Mouse (Mus musculus): ENCODE results near the gene Hnrnpc. TPM values are rescaled to one million over a fixed set of nuclear protein-coding genes. Genes with fewer than 3 reads are reported as not detected.

The Hnrnpc gene
- polyA plus RNA-seq (2011; ENCODE audit: insufficient read depth, insufficient read length, low read depth, missing spikeins), result 949 and 975 TPM in 2 replicates

DNA sequence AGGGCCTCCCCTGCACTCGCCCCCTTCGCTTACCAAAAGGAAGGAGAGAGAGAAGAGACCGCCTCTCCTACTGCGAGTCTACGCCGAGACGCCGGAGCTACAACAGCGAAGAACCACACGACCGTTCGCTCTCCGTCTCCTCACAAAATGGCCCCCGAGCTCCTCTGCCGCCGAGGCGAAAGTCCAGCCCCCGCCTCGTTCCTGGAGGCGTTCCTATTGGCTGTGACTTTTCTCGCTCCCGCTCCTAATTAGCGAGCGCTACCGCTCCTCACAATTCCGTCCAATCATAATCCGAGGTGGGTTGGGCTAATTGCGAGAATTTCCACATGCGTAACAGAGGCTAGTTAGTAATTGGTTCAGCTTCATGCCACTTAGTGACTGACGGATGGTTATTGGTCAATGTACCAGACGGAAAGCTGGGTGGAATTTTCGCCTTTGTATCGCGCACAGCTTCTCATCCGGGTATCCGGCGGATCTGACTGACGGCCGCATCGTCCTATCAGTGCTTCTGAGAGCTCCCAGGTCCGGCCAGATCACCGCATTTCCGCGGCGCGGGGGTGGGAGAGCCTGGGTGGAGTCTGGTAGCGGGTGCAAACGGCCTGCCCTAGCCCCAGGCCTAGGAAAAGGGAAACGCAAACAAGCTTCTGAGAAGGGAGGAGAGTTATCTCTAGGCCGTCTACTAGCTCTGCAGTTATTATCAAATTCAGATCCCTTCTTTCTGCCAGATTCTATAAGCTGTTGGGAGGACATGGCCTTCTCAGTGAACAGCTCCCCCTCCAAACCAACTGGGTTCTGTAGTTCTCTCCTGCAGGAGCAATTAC, at the start of gene Hnrnpc:
Gene Hnrnpc (minus strand): TSS at position 173 of the 821 bp plus-strand sequence.
- Histone ChIP-seq H3K4me1 (ENCODE audit: control insufficient read depth, insufficient read depth, low read length) (no peaks in the 10 kb centered on the region), H3K27me3 (ENCODE audit: control insufficient read depth, insufficient read depth, low read length, poor library complexity, severe bottlenecking) (no peaks in the 10 kb centered on the region), H3K4me3 (ENCODE audit: low read depth, low read length) (peak within 1 kb of the TSS; percentile 96), H3K9me3 (replicated peaks; ENCODE audit: control insufficient read depth, insufficient read depth, low read length, poor library complexity, severe bottlenecking) (no peaks in the 10 kb centered on the region), H3K36me3 (ENCODE audit: control insufficient read depth, insufficient read depth, low read length, poor library complexity, severe bottlenecking) (peaks cover 23% of the 10 kb centered on the region), H3K27ac (ENCODE audit: insufficient read depth, low read length) (peak within 1 kb of the TSS; percentile 75), H3K9ac (ENCODE audit: low read depth, poor library complexity, severe bottlenecking) (peak within 1 kb of the TSS; percentile 98)
- TF ChIP-seq POLR2A (IDR thresholded peaks at IDR 0.05; ENCODE audit: insufficient read depth, low read length) (peak; percentile 90), CTCF (IDR thresholded peaks at IDR 0.05; ENCODE audit: low read depth, low read length) (no peak)

DNA sequence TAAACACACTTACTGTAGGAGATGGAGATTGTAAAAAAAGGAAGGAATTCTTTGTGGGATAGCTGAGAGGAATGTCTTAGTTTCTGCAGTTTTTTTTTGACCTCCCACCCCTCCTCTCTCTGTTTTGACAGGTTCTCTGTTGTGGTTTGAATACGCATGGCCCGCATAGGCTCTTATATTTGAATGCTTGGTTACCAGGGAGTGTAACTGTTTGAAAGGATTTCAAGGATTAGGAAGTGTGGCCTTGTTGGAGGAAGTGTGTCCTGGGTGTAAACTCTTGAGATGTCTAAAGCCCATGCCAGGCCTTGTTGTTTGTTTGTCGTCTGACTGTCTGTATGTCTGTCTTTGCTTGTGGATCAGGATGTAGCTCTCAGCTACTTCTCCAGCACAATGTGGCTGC, 48.8 kb upstream of the Hnrnpc start:
- H3K9me3 ChIP-seq (replicated peaks; ENCODE audit: control insufficient read depth, insufficient read depth, low read length, poor library complexity, severe bottlenecking), result no peaks in the 10 kb centered on the region
- no peak for TF ChIP-seq POLR2A (IDR thresholded peaks at IDR 0.05; ENCODE audit: insufficient read depth, low read length)
- TF ChIP-seq EP300 (IDR thresholded peaks at IDR 0.05; ENCODE audit: insufficient read depth, low read depth, low read length), result no peak
- no peaks in the 10 kb centered on the region for H3K27me3 ChIP-seq (ENCODE audit: control insufficient read depth, insufficient read depth, low read length, poor library complexity, severe bottlenecking)
- no peak overlapping the region for H3K9ac ChIP-seq (ENCODE audit: low read depth, poor library complexity, severe bottlenecking)
- no peak overlapping the region for H3K4me3 ChIP-seq (ENCODE audit: low read depth, low read length)
- no peaks in the 10 kb centered on the region for H3K36me3 ChIP-seq (ENCODE audit: control insufficient read depth, insufficient read depth, low read length, poor library complexity, severe bottlenecking)
- no peak overlapping the region for H3K27ac ChIP-seq (ENCODE audit: insufficient read depth, low read length)
- H3K4me1 ChIP-seq (ENCODE audit: control insufficient read depth, insufficient read depth, low read length), result no peaks in the 10 kb centered on the region

DNA sequence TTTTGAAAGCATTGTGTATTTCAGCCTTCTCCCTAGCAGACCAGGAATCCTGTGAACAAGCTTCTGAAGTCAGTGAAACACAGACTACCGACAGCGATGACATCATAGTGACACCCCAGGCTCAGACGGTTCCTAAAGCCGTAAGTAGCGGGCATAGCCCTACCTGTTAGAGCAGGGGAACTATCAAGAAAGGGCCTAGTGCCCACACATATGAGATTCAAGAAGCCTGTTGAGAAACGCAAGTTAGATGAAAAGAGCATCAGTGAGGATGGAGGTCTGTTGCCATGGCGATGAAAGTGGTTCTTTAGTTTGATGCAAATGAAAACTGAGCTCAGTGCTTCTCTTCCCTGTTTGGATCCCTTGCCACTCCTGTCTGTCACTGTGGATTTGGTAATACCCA, 48.4 kb upstream of the Hnrnpc start:
- Histone ChIP-seq H3K4me1 (ENCODE audit: control insufficient read depth, insufficient read depth, low read length) (no peaks in the 10 kb centered on the region), H3K27ac (ENCODE audit: insufficient read depth, low read length) (no peak overlapping the region), H3K36me3 (ENCODE audit: control insufficient read depth, insufficient read depth, low read length, poor library complexity, severe bottlenecking) (no peaks in the 10 kb centered on the region), H3K9me3 (replicated peaks; ENCODE audit: control insufficient read depth, insufficient read depth, low read length, poor library complexity, severe bottlenecking) (no peaks in the 10 kb centered on the region), H3K27me3 (ENCODE audit: control insufficient read depth, insufficient read depth, low read length, poor library complexity, severe bottlenecking) (no peaks in the 10 kb centered on the region), H3K9ac (ENCODE audit: low read depth, poor library complexity, severe bottlenecking) (no peak overlapping the region), H3K4me3 (ENCODE audit: low read depth, low read length) (no peak overlapping the region)
- TF ChIP-seq CTCF (IDR thresholded peaks at IDR 0.05; ENCODE audit: low read depth, low read length), result no peak
- no peak for TF ChIP-seq EP300 (IDR thresholded peaks at IDR 0.05; ENCODE audit: insufficient read depth, low read depth, low read length)
- TF ChIP-seq POLR2A (IDR thresholded peaks at IDR 0.05; ENCODE audit: insufficient read depth, low read length), result no peak

DNA sequence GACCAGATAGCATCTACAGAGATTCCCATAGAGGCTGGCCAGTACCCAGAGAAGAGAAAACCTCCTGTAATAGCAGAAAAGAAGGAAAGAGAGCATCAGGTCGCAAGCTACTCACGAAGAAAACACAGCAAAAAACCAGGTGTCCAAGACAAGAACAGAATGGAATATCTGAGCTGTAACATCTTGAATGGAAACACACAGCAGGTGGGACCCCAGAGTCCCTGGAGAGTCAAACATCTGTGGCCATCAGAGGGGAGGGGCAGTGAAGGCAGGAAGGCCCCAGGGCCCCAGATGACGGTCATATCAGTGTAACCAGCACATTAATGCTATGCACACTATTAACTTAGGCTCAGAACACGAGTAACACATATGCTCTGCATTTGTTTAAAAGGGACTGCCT, 46.1 kb upstream of the Hnrnpc start:
- no peaks in the 10 kb centered on the region for H3K27me3 ChIP-seq (ENCODE audit: control insufficient read depth, insufficient read depth, low read length, poor library complexity, severe bottlenecking)
- TF ChIP-seq EP300 (IDR thresholded peaks at IDR 0.05; ENCODE audit: insufficient read depth, low read depth, low read length) (no peak), POLR2A (IDR thresholded peaks at IDR 0.05; ENCODE audit: insufficient read depth, low read length) (no peak), CTCF (IDR thresholded peaks at IDR 0.05; ENCODE audit: low read depth, low read length) (no peak)
- no peak overlapping the region for H3K4me3 ChIP-seq (ENCODE audit: low read depth, low read length)
- no peak overlapping the region for H3K27ac ChIP-seq (ENCODE audit: insufficient read depth, low read length)
- H3K4me1 ChIP-seq (ENCODE audit: control insufficient read depth, insufficient read depth, low read length), result no peaks in the 10 kb centered on the region
- H3K9ac ChIP-seq (ENCODE audit: low read depth, poor library complexity, severe bottlenecking), result no peak overlapping the region
- H3K9me3 ChIP-seq (replicated peaks; ENCODE audit: control insufficient read depth, insufficient read depth, low read length, poor library complexity, severe bottlenecking), result no peaks in the 10 kb centered on the region
- no peaks in the 10 kb centered on the region for H3K36me3 ChIP-seq (ENCODE audit: control insufficient read depth, insufficient read depth, low read length, poor library complexity, severe bottlenecking)

DNA sequence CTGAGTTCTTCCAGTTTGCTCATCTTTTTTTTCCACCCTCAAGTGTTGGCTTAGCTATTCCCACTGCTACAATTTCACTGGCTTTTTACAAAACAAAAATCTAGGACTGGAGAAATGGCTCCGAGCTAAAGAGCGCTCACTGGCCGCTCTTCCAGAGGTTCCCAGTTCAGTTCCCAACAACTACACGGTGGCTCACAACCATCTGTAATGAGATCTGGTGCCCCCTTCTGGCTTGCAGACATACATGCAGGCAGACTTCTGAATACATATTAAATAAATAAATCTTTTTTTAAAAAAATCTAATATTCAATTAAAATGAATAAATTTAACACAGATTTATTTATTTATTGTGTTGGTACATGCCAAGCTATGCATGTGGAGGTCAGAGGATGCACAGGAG, 42.7 kb upstream of the Hnrnpc start:
- TF ChIP-seq EP300 (IDR thresholded peaks at IDR 0.05; ENCODE audit: insufficient read depth, low read depth, low read length) (no peak), CTCF (IDR thresholded peaks at IDR 0.05; ENCODE audit: low read depth, low read length) (no peak), POLR2A (IDR thresholded peaks at IDR 0.05; ENCODE audit: insufficient read depth, low read length) (no peak)
- no peaks in the 10 kb centered on the region for H3K36me3 ChIP-seq (ENCODE audit: control insufficient read depth, insufficient read depth, low read length, poor library complexity, severe bottlenecking)
- no peaks in the 10 kb centered on the region for H3K4me1 ChIP-seq (ENCODE audit: control insufficient read depth, insufficient read depth, low read length)
- no peaks in the 10 kb centered on the region for H3K9me3 ChIP-seq (replicated peaks; ENCODE audit: control insufficient read depth, insufficient read depth, low read length, poor library complexity, severe bottlenecking)
- no peak overlapping the region for H3K4me3 ChIP-seq (ENCODE audit: low read depth, low read length)
- H3K9ac ChIP-seq (ENCODE audit: low read depth, poor library complexity, severe bottlenecking), result no peak overlapping the region
- H3K27me3 ChIP-seq (ENCODE audit: control insufficient read depth, insufficient read depth, low read length, poor library complexity, severe bottlenecking), result no peaks in the 10 kb centered on the region
- H3K27ac ChIP-seq (ENCODE audit: insufficient read depth, low read length), result no peak overlapping the region

DNA sequence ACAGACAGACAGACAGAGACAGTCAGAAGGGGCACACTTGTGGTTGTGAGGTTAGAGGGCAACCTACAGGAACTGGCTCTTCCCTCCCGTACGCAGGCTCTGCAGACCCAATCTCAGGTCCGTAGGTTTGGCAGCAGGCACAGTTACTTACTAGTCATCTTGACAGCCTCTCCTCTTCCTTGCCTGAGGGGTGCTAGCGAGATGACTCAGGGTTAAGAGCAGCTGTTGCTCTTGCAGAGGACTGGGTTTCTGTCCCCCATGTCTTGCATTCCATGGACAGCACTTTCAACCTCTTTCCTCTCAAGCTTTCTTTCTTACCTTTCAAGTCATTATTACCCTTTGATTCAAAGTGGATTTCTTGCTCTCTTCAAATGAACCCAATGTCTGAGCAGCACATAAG, 40.3 kb upstream of the Hnrnpc start:
- Histone ChIP-seq H3K4me3 (ENCODE audit: low read depth, low read length) (no peak overlapping the region), H3K27me3 (ENCODE audit: control insufficient read depth, insufficient read depth, low read length, poor library complexity, severe bottlenecking) (no peaks in the 10 kb centered on the region), H3K9me3 (replicated peaks; ENCODE audit: control insufficient read depth, insufficient read depth, low read length, poor library complexity, severe bottlenecking) (no peaks in the 10 kb centered on the region), H3K27ac (ENCODE audit: insufficient read depth, low read length) (no peak overlapping the region), H3K9ac (ENCODE audit: low read depth, poor library complexity, severe bottlenecking) (no peak overlapping the region), H3K36me3 (ENCODE audit: control insufficient read depth, insufficient read depth, low read length, poor library complexity, severe bottlenecking) (no peaks in the 10 kb centered on the region), H3K4me1 (ENCODE audit: control insufficient read depth, insufficient read depth, low read length) (no peaks in the 10 kb centered on the region)
- TF ChIP-seq EP300 (IDR thresholded peaks at IDR 0.05; ENCODE audit: insufficient read depth, low read depth, low read length), result no peak
- TF ChIP-seq CTCF (IDR thresholded peaks at IDR 0.05; ENCODE audit: low read depth, low read length), result no peak
- TF ChIP-seq POLR2A (IDR thresholded peaks at IDR 0.05; ENCODE audit: insufficient read depth, low read length), result no peak

Data from ES-Bruce4 (cell line).